Mouse (Mus musculus) heart, adult 2 months (tissue): ENCODE measurements at regions not wholly inside any gene's neighbourhood (a gene's known extent, or its start where the extent isn't known, plus 50 kb on each side); places are given as distances from the start of the nearest gene placed in this dataset.

Source experiments
- DNase-seq, 2 experiments: peaks; one replicate each; pipeline ENCODE4 v3.0.0; 2021
- H3K27ac ChIP-seq: fragments of 200-600 bp; 2 replicates; pipeline ENCODE4 v1.8.1; 2022
- H3K27me3 ChIP-seq: fragments of 200-500 bp; 2 replicates; pipeline ENCODE4 v1.6.1; 2012; ENCODE audit warnings: mild to moderate bottlenecking, low read length, inconsistent platforms, mixed read lengths; ENCODE audit not compliant: control insufficient read depth, insufficient read depth
- H3K36me3 ChIP-seq: fragments of 200-500 bp; 2 replicates; pipeline ENCODE4 v1.6.1; 2012; ENCODE audit warnings: low read length, inconsistent platforms; ENCODE audit not compliant: control insufficient read depth, insufficient read depth
- H3K4me1 ChIP-seq: fragments of 200-500 bp; 2 replicates; pipeline ENCODE4 v1.6.1; 2011; ENCODE audit warnings: low read length; ENCODE audit not compliant: control insufficient read depth, insufficient read depth
- H3K4me3 ChIP-seq: fragments of 200-600 bp; 2 replicates; pipeline ENCODE4 v1.8.1; 2022
- H3K79me2 ChIP-seq: fragments of 200-500 bp; replicated peaks from 2 replicates; pipeline ENCODE4 v1.6.1; 2012; ENCODE audit warnings: mild to moderate bottlenecking, inconsistent platforms, low read length, moderate library complexity, mixed read lengths; ENCODE audit not compliant: control insufficient read depth, insufficient read depth
- H3K9ac ChIP-seq: fragments of 200-500 bp; 2 replicates; pipeline ENCODE4 v1.6.1; 2012; ENCODE audit warnings: low read depth, mild to moderate bottlenecking, control low read depth, inconsistent platforms, low read length, mixed read lengths
- CTCF ChIP-seq: fragments of 200-600 bp; IDR thresholded peaks from 2 replicates; pipeline ENCODE4 v1.8.1; 2022; ENCODE audit warnings: antibody characterized with exemption, mild to moderate bottlenecking, moderate library complexity
- EP300 ChIP-seq: fragments of 200-500 bp; IDR thresholded peaks from 2 replicates; pipeline ENCODE4 v1.6.1; 2011; ENCODE audit warnings: low read depth, low read length, control low read depth; ENCODE audit not compliant: insufficient read depth
- POLR2A ChIP-seq: fragments of 200-500 bp; IDR thresholded peaks from 2 replicates; pipeline ENCODE4 v1.6.1; 2011; ENCODE audit warnings: mild to moderate bottlenecking, low read depth, low read length, control low read depth; ENCODE audit not compliant: insufficient read depth
- WGBS: fragments of 180-500 bp; shearing (Covaris S2); methylation state at CpG from one replicate; pipeline ENCODE4 v1.1.7; 2018; 5-methylcytosine and 5-hydroxymethylcytosine counted together
- intact Hi-C: fragments of 180-260 bp; cut with DNase I; formaldehyde crosslinking; loops from one replicate; pipeline ENCODE4 v1.15.1; 2025

GRCm38 (mm10) chr2:50942741-50943140, 206.2 kb downstream of the Rnd3 start:
- H3K4me1 ChIP-seq = peaks cover 2% of the 10 kb centered on the region
- no peak overlapping the region for H3K4me3 ChIP-seq
- peak; percentile 68 to 71 for DNase-seq
- H3K9ac ChIP-seq = no peak overlapping the region
- no peaks in the 10 kb centered on the region for H3K27me3 ChIP-seq
- intact Hi-C loops = loop anchor here (5.0 kb wide), 1 partner anchor 110 kb away; no protein-coding TSS in a partner anchor
- no peaks in the 10 kb centered on the region for H3K79me2 ChIP-seq
- 72% methylated on average over 11 of the region's 11 CpGs for WGBS
- peak overlapping the region; percentile 64 for H3K27ac ChIP-seq
- H3K36me3 ChIP-seq = no peaks in the 10 kb centered on the region
- TF ChIP-seq EP300 = no peak
- 0 out of 2 replicates have a peak, but pooled peaks have one; percentile 7 for TF ChIP-seq POLR2A
- no peak for TF ChIP-seq CTCF

- no peak for TF ChIP-seq CTCF
- TF ChIP-seq EP300 = no peak
- TF ChIP-seq POLR2A = no peak
- intact Hi-C loops = no loop called here
- no peaks in the 10 kb centered on the region for H3K27me3 ChIP-seq
- no peak overlapping the region for H3K9ac ChIP-seq
- H3K4me1 ChIP-seq = no peaks in the 10 kb centered on the region
- WGBS = 74% methylated on average over 7 of the region's 7 CpGs
- H3K4me3 ChIP-seq = no peak overlapping the region
- no peaks in the 10 kb centered on the region for H3K36me3 ChIP-seq
- no peaks in the 10 kb centered on the region for H3K79me2 ChIP-seq
- H3K27ac ChIP-seq = no peak overlapping the region
- DNase-seq = no peak
These were observed 216.0 kb downstream of the Rnd3 start for GRCm38 (mm10) chr2:50932936-50933335.

- intact Hi-C loops = no loop called here
- TF ChIP-seq EP300 (no peak), CTCF (no peak), POLR2A (no peak)
- H3K9ac ChIP-seq = no peak overlapping the region
- H3K79me2 ChIP-seq = no peaks in the 10 kb centered on the region
- DNase-seq = no peak
- no peaks in the 10 kb centered on the region for H3K36me3 ChIP-seq
- no peak overlapping the region for H3K4me3 ChIP-seq
- no peaks in the 10 kb centered on the region for H3K4me1 ChIP-seq
- no peaks in the 10 kb centered on the region for H3K27me3 ChIP-seq
- no peak overlapping the region for H3K27ac ChIP-seq
These were observed 227.9 kb downstream of the Rnd3 start for GRCm38 (mm10) chr2:50921002-50921401.

- TF ChIP-seq CTCF = no peak
- no peak for TF ChIP-seq EP300
- no peak for TF ChIP-seq POLR2A
- H3K4me3 ChIP-seq = no peak overlapping the region
- WGBS = 76% methylated on average over 18 of the region's 18 CpGs
- no peaks in the 10 kb centered on the region for H3K36me3 ChIP-seq
- DNase-seq = no peak
- H3K27me3 ChIP-seq = no peaks in the 10 kb centered on the region
- peaks cover 1% of the 10 kb centered on the region; the same call in 1 of the 2 replicates for H3K4me1 ChIP-seq
- no peak overlapping the region for H3K27ac ChIP-seq
- no peak overlapping the region for H3K9ac ChIP-seq
- intact Hi-C loops = no loop called here
- no peaks in the 10 kb centered on the region for H3K79me2 ChIP-seq
These were observed 232.3 kb downstream of the Rnd3 start for GRCm38 (mm10) chr2:50916323-50917221.

GRCm38 (mm10) chr2:50915149-50915548, 233.8 kb downstream of the Rnd3 start:
- WGBS = 73% methylated on average over 2 of the region's 2 CpGs
- H3K79me2 ChIP-seq = no peaks in the 10 kb centered on the region
- intact Hi-C loops = no loop called here

GRCm38 (mm10) chr2:50914176-50914575, 234.7 kb downstream of the Rnd3 start:
- DNase-seq = no peak
- Histone ChIP-seq H3K27me3 (no peaks in the 10 kb centered on the region), H3K4me3 (no peak overlapping the region), H3K9ac (no peak overlapping the region), H3K27ac (no peak overlapping the region), H3K79me2 (no peaks in the 10 kb centered on the region), H3K4me1 (peaks cover 1% of the 10 kb centered on the region; the same call in 1 of the 2 replicates), H3K36me3 (no peaks in the 10 kb centered on the region)
- TF ChIP-seq EP300 (no peak), POLR2A (no peak), CTCF (no peak)
- intact Hi-C loops = no loop called here

More at GRCm38 (mm10) chr2:50915149-50915548, 233.8 kb downstream of the Rnd3 start:
- peaks cover 1% of the 10 kb centered on the region; the same call in 1 of the 2 replicates for H3K4me1 ChIP-seq
- H3K36me3 ChIP-seq = no peaks in the 10 kb centered on the region
- H3K27ac ChIP-seq = no peak overlapping the region
- DNase-seq = peak in 1 of 2 experiments; percentile 17
- no peak overlapping the region for H3K4me3 ChIP-seq
- no peak for TF ChIP-seq POLR2A
- TF ChIP-seq CTCF = no peak
- no peak for TF ChIP-seq EP300
- H3K27me3 ChIP-seq = no peaks in the 10 kb centered on the region
- no peak overlapping the region for H3K9ac ChIP-seq
